Mouse (Mus musculus) ES-Bruce4 (cell line): ENCODE measurements around the gene Tnc. TPM values are rescaled to one million over a fixed set of nuclear protein-coding genes. Genes with fewer than 3 reads are reported as not detected.

Experiments
- H3K27ac ChIP-seq: 2 replicates; pipeline ENCODE4 v1.5.1; 2012; ENCODE audit warnings: low read length, inconsistent platforms; ENCODE audit not compliant: insufficient read depth
- H3K27me3 ChIP-seq: 2 replicates; pipeline ENCODE4 v1.6.1; 2012; ENCODE audit warnings: mild to moderate bottlenecking, low read length, inconsistent platforms; ENCODE audit not compliant: control insufficient read depth, poor library complexity, insufficient read depth, severe bottlenecking
- H3K36me3 ChIP-seq: 2 replicates; pipeline ENCODE4 v1.6.1; 2012; ENCODE audit warnings: inconsistent platforms, mild to moderate bottlenecking, low read length, moderate library complexity; ENCODE audit not compliant: control insufficient read depth, poor library complexity, insufficient read depth, severe bottlenecking
- H3K4me1 ChIP-seq: one replicate; pipeline ENCODE4 v1.8.1; 2011; ENCODE audit warnings: low read length; ENCODE audit not compliant: control insufficient read depth, insufficient read depth
- H3K4me3 ChIP-seq: 2 replicates; pipeline ENCODE4 v1.5.1; 2011; ENCODE audit warnings: low read depth, mild to moderate bottlenecking, low read length
- H3K9ac ChIP-seq: 2 replicates; pipeline ENCODE4 v1.6.1; 2012; ENCODE audit warnings: low read depth, mild to moderate bottlenecking, inconsistent platforms; ENCODE audit not compliant: poor library complexity, severe bottlenecking
- H3K9me3 ChIP-seq: replicated peaks from 2 replicates; pipeline ENCODE4 v1.6.1; 2012; ENCODE audit warnings: mild to moderate bottlenecking, low read length, inconsistent platforms; ENCODE audit not compliant: control insufficient read depth, poor library complexity, insufficient read depth, severe bottlenecking
- CTCF ChIP-seq: IDR thresholded peaks from one replicate; pipeline ENCODE4 v1.8.1; 2011; ENCODE audit warnings: low read depth, low read length
- EP300 ChIP-seq: IDR thresholded peaks from 2 replicates; pipeline ENCODE4 v1.6.1; 2011; ENCODE audit warnings: low read depth, low read length; ENCODE audit not compliant: insufficient read depth
- POLR2A ChIP-seq: IDR thresholded peaks from one replicate; pipeline ENCODE4 v1.8.1; 2011; ENCODE audit warnings: low read length; ENCODE audit not compliant: insufficient read depth
- polyA plus RNA-seq: library from polyadenylated mRNA; stranded (reverse); fragments of >200 nt; gene quantifications from 2 replicates; pipeline ENCODE4 v1.2.4, GENCODE M21; 2011; ENCODE audit warnings: low read depth; ENCODE audit not compliant: missing spikeins, insufficient read depth, insufficient read length

The Tnc gene
- polyA plus RNA-seq, 1 experiment = 8.2 TPM

- no peaks in the 10 kb centered on the region for H3K36me3 ChIP-seq
- no peak overlapping the region for H3K9ac ChIP-seq
- TF ChIP-seq POLR2A (no peak), CTCF (no peak)
- H3K9me3 ChIP-seq = no peaks in the 10 kb centered on the region
- no peak overlapping the region for H3K4me3 ChIP-seq
- H3K4me1 ChIP-seq = no peaks in the 10 kb centered on the region
- H3K27ac ChIP-seq = no peak overlapping the region
- no peaks in the 10 kb centered on the region for H3K27me3 ChIP-seq
Observed at GRCm38 (mm10) chr4:64083858-64084257, 37.0 kb upstream of the Tnc start.

DNA sequence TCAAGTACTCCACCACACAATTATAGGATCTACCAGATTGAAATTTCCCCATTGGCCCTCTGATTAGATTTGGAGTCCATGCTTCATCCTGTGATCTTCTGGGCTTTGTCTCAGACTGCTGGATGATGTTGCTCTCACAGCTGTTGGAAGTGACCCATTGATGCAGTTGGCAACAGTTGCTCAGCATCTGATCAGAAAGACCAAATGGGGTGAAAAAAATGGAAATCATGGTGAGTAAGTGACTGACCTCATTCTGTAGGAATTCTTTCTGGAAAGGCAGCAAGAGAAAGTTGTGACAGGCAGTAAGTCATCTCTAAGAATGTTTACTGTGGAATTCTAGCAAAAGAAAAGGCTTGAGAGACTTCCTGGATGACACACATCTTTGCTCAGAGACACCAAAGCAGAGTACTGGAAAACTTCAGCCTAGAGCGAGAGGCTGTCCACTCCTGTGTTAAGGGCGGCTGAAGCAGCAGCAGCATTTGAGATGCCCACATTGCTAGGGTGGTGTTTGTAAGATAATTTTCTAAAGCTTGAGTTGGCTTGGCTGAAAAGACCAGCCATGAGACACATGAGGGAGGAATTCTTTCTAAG, 31.3 kb upstream of the Tnc start:
- H3K4me3 ChIP-seq = no peak overlapping the region
- TF ChIP-seq POLR2A (no peak), EP300 (no peak), CTCF (no peak)
- H3K4me1 ChIP-seq = no peaks in the 10 kb centered on the region
- no peak overlapping the region for H3K9ac ChIP-seq
- H3K36me3 ChIP-seq = no peaks in the 10 kb centered on the region
- H3K9me3 ChIP-seq = no peaks in the 10 kb centered on the region
- H3K27ac ChIP-seq = no peak overlapping the region
- no peaks in the 10 kb centered on the region for H3K27me3 ChIP-seq

DNA sequence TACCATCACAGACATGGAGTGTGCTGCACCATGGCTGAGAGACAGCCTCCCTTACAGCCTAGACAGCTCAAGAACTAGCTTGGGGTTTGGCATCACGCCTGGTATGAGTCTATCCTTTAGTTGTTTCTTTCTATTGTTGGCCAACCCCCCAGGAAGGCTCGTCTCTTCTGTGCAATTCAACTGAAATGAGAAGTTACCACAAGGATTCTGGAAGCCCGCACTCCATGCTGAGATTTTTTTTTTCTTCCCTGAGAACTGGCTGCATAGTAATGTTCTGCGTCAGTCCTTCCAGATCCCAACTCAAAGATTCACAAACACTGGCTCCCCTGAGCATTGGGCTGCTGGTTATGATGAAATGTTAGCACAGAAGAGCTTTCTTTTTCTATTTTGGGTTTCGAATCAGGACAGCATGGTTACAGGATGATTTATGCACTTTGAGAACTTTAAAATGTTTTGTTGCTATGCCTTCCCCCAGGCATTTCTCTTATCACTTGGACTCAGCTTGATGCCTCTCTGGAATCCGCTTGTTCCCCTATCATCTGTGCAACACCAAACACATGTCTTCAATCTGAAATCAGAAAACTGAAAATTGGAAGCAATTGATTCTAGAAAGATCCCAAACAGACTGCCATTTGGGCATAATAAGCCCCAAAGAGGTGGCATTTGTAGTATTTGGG, 29.7 kb upstream of the Tnc start:
- Histone ChIP-seq H3K4me1 (no peaks in the 10 kb centered on the region), H3K27ac (no peak overlapping the region)

GRCm38 (mm10) chr4:64074725-64075124, 27.9 kb upstream of the Tnc start:
- Histone ChIP-seq H3K27ac (no peak overlapping the region), H3K27me3 (no peaks in the 10 kb centered on the region), H3K4me1 (no peaks in the 10 kb centered on the region), H3K9me3 (no peaks in the 10 kb centered on the region), H3K36me3 (no peaks in the 10 kb centered on the region), H3K4me3 (no peak overlapping the region), H3K9ac (no peak overlapping the region)
- TF ChIP-seq POLR2A (no peak), CTCF (no peak), EP300 (no peak)

More for the DNA sequence above, 29.7 kb upstream of the Tnc start:
- no peak for TF ChIP-seq CTCF
- no peak for TF ChIP-seq EP300
- TF ChIP-seq POLR2A = no peak
- Histone ChIP-seq H3K9me3 (no peaks in the 10 kb centered on the region), H3K4me3 (no peak overlapping the region), H3K27me3 (no peaks in the 10 kb centered on the region), H3K9ac (no peak overlapping the region), H3K36me3 (no peaks in the 10 kb centered on the region)

DNA sequence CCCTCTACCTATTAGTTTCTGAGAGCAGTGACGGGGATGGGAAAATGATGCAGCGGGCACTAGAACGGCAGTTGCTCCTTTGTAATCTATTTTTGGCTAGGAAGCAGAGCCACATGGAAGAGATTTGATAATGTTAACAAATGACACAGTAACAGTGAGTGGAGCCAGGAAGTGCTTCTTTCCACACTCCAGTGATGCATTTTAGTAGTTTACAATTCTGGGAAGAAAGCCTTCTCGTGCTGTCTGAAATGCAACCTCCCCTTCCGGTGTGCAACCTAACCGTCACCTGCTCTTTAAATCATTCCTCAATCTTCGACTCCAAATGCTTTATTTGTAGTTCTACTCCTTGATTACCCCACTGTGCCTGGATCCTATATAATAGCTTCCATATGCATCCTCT, 20.6 kb upstream of the Tnc start:
- no peaks in the 10 kb centered on the region for H3K9me3 ChIP-seq
- no peaks in the 10 kb centered on the region for H3K27me3 ChIP-seq
- no peak overlapping the region for H3K27ac ChIP-seq
- H3K4me1 ChIP-seq = no peaks in the 10 kb centered on the region
- no peaks in the 10 kb centered on the region for H3K36me3 ChIP-seq
- no peak overlapping the region for H3K9ac ChIP-seq
- H3K4me3 ChIP-seq = no peak overlapping the region
- TF ChIP-seq POLR2A (no peak), EP300 (no peak)

- no peak overlapping the region for H3K9ac ChIP-seq
Observed at GRCm38 (mm10) chr4:64065266-64065665, 18.5 kb upstream of the Tnc start.

More at GRCm38 (mm10) chr4:64065266-64065665, 18.5 kb upstream of the Tnc start:
- no peak for TF ChIP-seq POLR2A
- TF ChIP-seq EP300 = no peak
- TF ChIP-seq CTCF = no peak
- Histone ChIP-seq H3K27me3 (no peaks in the 10 kb centered on the region), H3K4me3 (no peak overlapping the region), H3K27ac (no peak overlapping the region), H3K36me3 (no peaks in the 10 kb centered on the region), H3K4me1 (no peaks in the 10 kb centered on the region), H3K9me3 (no peaks in the 10 kb centered on the region)
